Mouse (Mus musculus) embryo, embryonic 10 days (tissue): ENCODE data around the gene Kmt2a.
"Not testable (repeated sequence)": the region's sequence is repeated elsewhere in the genome, so short reads cannot be mapped to it uniquely, and the experiment has no call there.

Experiments used
- DNase-seq: peaks from one replicate; pipeline ENCODE4 v3.0.0-alpha.2; 2015; ENCODE audit warnings: low spot score

Kmt2a gene

GRCm38 (mm10) chr9:44817522-44817921 is 63.6 kb downstream of the Kmt2a start:
- no peak for DNase-seq

GRCm38 (mm10) chr9:44814179-44814578 is 66.9 kb downstream of the Kmt2a start:
- DNase-seq: no peak

- DNase-seq: no peak
Measured at GRCm38 (mm10) chr9:44810316-44810715, 70.8 kb downstream of the Kmt2a start.

GRCm38 (mm10) chr9:44807778-44808177 is 73.3 kb downstream of the Kmt2a start:
- DNase-seq: no peak

GRCm38 (mm10) chr9:44807141-44807540 is 74.0 kb downstream of the Kmt2a start:
- no peak for DNase-seq

- no peak for DNase-seq
Measured at GRCm38 (mm10) chr9:44805536-44805935, 75.6 kb downstream of the Kmt2a start.

- DNase-seq: no peak
Measured at GRCm38 (mm10) chr9:44804678-44805077, 76.4 kb downstream of the Kmt2a start.

- DNase-seq: no peak
Measured at GRCm38 (mm10) chr9:44802808-44803450, 78.2 kb downstream of the Kmt2a start, which contains the start of gene Ttc36. Gene Ttc36, minus strand, starts transcription at chr9:44803072.

GRCm38 (mm10) chr9:44801669-44802068 is 79.4 kb downstream of the Kmt2a start:
- DNase-seq: no peak

- DNase-seq: no peak
Measured at GRCm38 (mm10) chr9:44799958-44800324, 81.2 kb downstream of the Kmt2a start.

- peak; percentile 88 for DNase-seq
Measured at GRCm38 (mm10) chr9:44799102-44799957, 81.8 kb downstream of the Kmt2a start, which contains the start of gene Tmem25. Gene Tmem25, minus strand, starts transcription at chr9:44799307.

- DNase-seq: no peak
Measured at GRCm38 (mm10) chr9:44798298-44798697, 82.8 kb downstream of the Kmt2a start.

- DNase-seq: peak; percentile 16
Measured at GRCm38 (mm10) chr9:44792842-44793241, 88.3 kb downstream of the Kmt2a start.

- peak; percentile 97 for DNase-seq
Measured at GRCm38 (mm10) chr9:44772750-44773651, 108.1 kb downstream of the Kmt2a start.

- DNase-seq: no peak
Measured at GRCm38 (mm10) chr9:44772392-44772749, 108.7 kb downstream of the Kmt2a start.

- DNase-seq: no peak
Measured at GRCm38 (mm10) chr9:44771376-44771775, 109.7 kb downstream of the Kmt2a start.

GRCm38 (mm10) chr9:44768029-44768394 is 113.1 kb downstream of the Kmt2a start:
- not testable (repeated sequence) for DNase-seq

- peak; percentile 87 for DNase-seq
Measured at GRCm38 (mm10) chr9:44767101-44768028, 113.7 kb downstream of the Kmt2a start, which contains the start of the genes Arcn1 and Ift46. Gene Arcn1, minus strand, starts transcription at chr9:44767845. Gene Ift46, plus strand, starts transcription at chr9:44767908.

- DNase-seq: no peak
Measured at GRCm38 (mm10) chr9:44760873-44761272, 120.2 kb downstream of the Kmt2a start.
